Mouse (Mus musculus) cerebellum, adult 18-20 months (tissue): Measurements from ENCODE around the gene Unc80.
"Not testable (repeated sequence)": the region's sequence is repeated elsewhere in the genome, so short reads cannot be mapped to it uniquely, and the experiment has no call there.

ENCODE experiments used
- DNase-seq, 2 experiments: peaks; one replicate each; pipeline ENCODE4 v3.0.0; 2021

Gene Unc80

GRCm38 (mm10) chr1:66638177-66638576 lies 170.0 kb downstream of the Unc80 start:
- DNase-seq = no peak

- no peak for DNase-seq
These were observed 178.7 kb downstream of the Unc80 start for GRCm38 (mm10) chr1:66646894-66647293.

GRCm38 (mm10) chr1:66649568-66649967 lies 181.4 kb downstream of the Unc80 start:
- no peak for DNase-seq

- DNase-seq = no peak
These were observed 181.8 kb downstream of the Unc80 start for GRCm38 (mm10) chr1:66650006-66650405.

- DNase-seq = no peak
These were observed 187.1 kb downstream of the Unc80 start for GRCm38 (mm10) chr1:66655119-66655746.

GRCm38 (mm10) chr1:66655747-66656119 lies 187.6 kb downstream of the Unc80 start:
- DNase-seq = no peak

- no peak for DNase-seq
These were observed 203.3 kb downstream of the Unc80 start for GRCm38 (mm10) chr1:66671475-66671874.

GRCm38 (mm10) chr1:66672812-66673211 lies 204.6 kb downstream of the Unc80 start:
- no peak for DNase-seq

GRCm38 (mm10) chr1:66677928-66678327 lies 209.8 kb downstream of the Unc80 start:
- no peak for DNase-seq

GRCm38 (mm10) chr1:66678662-66679061 lies 210.5 kb downstream of the Unc80 start:
- no peak for DNase-seq

- no peak for DNase-seq
These were observed 214.8 kb downstream of the Unc80 start for GRCm38 (mm10) chr1:66682974-66683373.

GRCm38 (mm10) chr1:66691772-66692171 lies 223.6 kb downstream of the Unc80 start:
- no peak for DNase-seq

- no peak for DNase-seq
These were observed 224.1 kb downstream of the Unc80 start for GRCm38 (mm10) chr1:66692308-66692707.

GRCm38 (mm10) chr1:66692780-66693392 lies 224.7 kb downstream of the Unc80 start:
- DNase-seq = no peak

GRCm38 (mm10) chr1:66694266-66694665 lies 226.1 kb downstream of the Unc80 start:
- no peak for DNase-seq

GRCm38 (mm10) chr1:66695296-66695695 lies 227.1 kb downstream of the Unc80 start:
- no peak for DNase-seq

- not testable (repeated sequence) for DNase-seq
These were observed 231.5 kb downstream of the Unc80 start for GRCm38 (mm10) chr1:66699630-66700029.

- DNase-seq = no peak
These were observed 232.1 kb downstream of the Unc80 start for GRCm38 (mm10) chr1:66700149-66700692.

- DNase-seq = peak; percentile 91 to 93
These were observed 232.8 kb downstream of the Unc80 start, which contains the start of gene Rpe for GRCm38 (mm10) chr1:66700693-66701575. Rpe (plus strand) TSS chr1:66700831.

- DNase-seq = no peak
These were observed 233.4 kb downstream of the Unc80 start for GRCm38 (mm10) chr1:66701576-66701940.

- DNase-seq = no peak
These were observed 234.6 kb downstream of the Unc80 start for GRCm38 (mm10) chr1:66702623-66703345.

GRCm38 (mm10) chr1:66704523-66704922 lies 236.4 kb downstream of the Unc80 start:
- no peak for DNase-seq

- DNase-seq = no peak
These were observed 244.7 kb downstream of the Unc80 start for GRCm38 (mm10) chr1:66712859-66713258.
